Mouse (Mus musculus) kidney, postnatal 14 days (tissue): ENCODE data around the gene Fam166a.
"Not testable (repeated sequence)": the region's sequence is repeated elsewhere in the genome, so short reads cannot be mapped to it uniquely, and the experiment has no call there.

ENCODE experiments used
- DNase-seq: peaks from one replicate; pipeline ENCODE4 v3.0.0; 2022; ENCODE audit warnings: mixed read lengths

Fam166a gene

DNA sequence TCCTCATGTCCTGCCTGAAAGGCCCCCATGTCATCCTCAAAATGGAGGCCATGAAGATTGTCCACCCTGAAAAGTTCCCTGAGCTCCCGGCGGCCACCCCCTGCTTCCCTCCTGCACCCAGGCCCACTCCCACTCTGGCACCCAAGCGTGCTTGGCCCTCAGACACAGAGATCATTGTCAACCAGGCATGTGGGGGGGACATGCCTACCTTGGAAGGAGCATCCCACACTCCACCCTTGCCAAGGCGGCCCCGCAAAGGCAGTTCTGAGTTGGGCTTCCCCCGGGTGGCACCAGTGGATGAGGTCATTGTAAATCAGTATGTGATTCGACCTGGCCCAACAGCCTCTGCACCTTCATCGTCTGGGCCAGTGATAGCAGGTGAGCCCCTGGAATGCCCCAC, 24.8 kb downstream of the Fam166a start:
- DNase-seq, result no peak

DNA sequence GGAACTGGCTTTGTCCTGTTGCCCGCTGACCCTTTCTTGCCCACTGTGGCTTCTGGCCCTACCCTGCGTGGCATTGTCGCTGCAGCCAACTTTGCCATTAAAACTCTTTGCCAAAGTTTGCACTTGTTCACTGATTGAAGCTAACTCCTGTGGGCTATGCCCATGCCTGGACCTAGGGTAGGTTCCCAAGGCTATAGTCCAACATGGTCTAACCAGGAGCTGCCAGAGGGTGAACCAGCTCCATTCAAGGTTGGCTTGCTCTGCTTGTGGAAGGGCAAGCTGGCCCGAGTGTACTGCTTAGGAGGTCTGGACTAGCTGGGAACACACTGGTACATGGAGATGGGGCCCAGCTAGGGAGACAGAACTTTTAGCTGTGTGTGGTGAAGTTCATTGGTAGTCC, 25.6 kb downstream of the Fam166a start:
- no peak for DNase-seq

DNA sequence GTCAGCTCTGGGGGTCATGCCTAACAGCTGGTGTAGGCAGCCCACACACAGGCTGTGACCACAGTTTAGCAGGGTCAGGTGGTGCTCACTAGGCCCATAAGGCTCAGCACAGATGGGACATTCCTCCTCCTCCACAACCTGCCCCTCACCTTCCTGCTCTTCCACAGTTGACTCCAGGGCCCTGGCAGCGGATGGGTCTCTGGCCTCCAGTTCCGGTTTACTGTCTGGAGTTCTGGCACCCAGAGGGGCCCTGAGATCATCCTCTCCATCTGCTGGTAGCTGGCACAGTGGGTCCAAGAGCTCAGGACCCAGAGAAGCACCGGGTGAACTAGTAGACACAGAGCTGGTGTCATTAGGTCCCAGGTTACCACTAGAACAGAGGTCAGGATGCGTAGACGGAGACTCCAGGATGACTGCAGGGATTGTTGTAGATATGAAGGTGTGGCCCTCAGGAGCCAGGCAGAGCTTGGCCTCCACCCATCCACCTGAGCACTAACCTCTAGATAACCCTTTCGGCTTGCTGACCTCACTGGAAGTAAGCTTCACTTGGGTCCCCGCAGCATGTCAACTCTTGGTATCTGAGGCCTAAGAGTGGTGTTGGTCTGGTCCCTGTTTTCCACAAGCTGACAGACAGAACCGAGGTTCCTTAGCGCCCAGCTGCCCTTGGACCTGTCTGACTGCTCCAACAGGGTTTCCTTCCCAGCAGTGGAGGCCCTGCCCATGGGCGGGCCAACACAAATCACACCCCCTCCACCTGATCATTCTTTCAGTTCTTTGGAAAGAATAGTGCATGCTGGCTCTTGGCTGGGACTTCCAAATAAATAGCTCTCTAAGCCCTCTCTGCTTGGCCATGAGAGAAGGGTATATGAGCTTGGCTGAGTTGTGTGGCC, 27.9 kb downstream of the Fam166a start, which contains the start of gene AL732309.1:
Gene AL732309.1 (minus strand): TSS at position 681 of the 890 bp plus-strand sequence.
- no peak for DNase-seq

DNA sequence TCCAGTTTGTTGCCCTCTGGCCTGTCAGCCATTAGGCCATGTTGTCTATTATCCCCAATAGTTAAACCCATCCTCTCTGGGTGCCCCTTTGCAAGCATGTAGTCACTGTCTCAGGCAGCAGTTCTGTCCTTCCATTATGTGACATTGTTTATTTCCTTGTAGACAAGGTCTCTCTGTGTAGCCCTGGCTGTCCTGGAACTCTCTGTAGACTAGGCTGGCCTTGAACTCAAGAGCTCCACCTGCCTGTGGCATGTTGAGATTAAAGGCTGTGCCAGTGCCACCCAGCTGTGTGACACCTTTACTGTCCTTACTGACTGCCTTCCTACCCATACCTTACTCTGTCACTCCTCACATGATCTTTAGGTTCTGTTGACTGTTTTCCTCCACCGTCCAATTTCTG, 33.8 kb downstream of the Fam166a start:
- DNase-seq, result no peak

DNA sequence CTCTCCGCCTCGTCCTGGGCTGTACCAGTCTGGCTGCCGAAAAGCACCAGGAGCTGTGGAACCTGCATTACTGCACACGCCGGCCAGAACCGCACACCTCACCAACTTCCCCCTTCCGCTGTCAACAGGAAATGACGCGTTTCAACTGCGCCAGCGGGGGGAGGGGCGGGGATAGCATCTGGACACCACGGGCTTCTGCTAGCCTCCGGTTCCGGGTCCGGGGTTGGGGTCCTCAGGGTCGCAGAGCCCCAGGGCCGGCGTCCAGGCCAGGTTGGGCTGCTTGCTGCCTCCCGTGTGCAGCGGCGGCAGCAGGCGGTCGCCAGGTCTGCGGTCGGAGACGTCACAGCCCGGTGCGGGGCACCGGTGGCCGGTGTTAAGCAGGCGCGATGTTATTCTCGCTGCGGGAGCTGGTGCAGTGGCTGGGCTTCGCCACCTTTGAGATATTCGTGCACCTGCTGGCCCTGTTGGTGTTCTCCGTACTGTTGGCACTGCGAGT, 36.8 kb downstream of the Fam166a start, which contains the start of gene Tmem203:
Gene Tmem203 (plus strand): TSS at position 156 of the 496 bp plus-strand sequence.
- peak; percentile 90 for DNase-seq

DNA sequence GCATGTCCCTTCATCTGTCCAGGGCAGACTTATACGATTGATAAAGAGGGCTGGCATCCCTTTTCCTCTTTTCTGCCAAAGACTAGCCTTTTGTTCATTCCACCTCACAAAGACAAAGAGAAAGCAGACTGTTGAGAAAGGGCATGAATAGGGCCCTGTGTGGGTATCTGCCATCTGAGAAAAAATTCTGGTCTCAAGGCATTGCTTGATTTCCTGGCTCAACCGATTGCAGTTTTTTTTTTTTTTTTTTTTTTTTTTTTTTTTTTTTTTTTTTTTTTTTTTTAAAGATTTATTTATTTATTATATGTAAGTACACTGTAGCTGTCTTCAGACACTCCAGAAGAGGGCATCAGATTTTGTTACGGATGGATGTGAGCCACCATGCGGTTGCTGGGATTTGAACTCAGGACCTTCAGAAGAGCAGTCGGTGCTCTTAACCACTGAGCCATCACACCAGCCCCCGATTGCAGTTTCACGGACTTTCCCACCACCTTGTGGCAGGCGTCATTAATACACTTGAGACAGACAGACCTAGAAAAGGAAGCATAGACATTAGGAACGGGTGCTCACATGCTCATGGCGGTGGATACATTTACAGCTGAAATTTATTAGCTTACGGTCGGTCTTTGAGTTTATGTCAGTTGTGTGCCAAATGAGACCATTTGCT, 38.0 kb downstream of the Fam166a start:
- DNase-seq, result peak; percentile 70

DNA sequence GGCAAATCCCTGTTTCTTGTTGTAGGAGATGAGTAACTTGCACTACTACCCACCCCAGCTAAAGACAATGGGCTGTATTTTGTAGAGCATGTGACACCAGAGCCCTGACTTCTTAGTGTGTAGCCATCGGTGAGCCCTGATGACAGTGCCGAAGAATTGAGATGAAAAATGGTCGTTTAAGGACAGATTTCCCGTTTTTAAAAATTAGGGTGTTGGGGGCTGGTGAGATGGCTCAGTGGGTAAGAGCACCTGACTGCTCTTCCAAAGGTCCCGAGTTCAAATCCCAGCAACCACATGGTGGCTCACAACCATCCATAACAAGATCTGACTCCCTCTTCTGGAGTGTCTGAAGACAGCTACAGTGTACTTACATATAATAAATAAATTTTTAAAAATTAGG, 38.7 kb downstream of the Fam166a start:
- not testable (repeated sequence) for DNase-seq

DNA sequence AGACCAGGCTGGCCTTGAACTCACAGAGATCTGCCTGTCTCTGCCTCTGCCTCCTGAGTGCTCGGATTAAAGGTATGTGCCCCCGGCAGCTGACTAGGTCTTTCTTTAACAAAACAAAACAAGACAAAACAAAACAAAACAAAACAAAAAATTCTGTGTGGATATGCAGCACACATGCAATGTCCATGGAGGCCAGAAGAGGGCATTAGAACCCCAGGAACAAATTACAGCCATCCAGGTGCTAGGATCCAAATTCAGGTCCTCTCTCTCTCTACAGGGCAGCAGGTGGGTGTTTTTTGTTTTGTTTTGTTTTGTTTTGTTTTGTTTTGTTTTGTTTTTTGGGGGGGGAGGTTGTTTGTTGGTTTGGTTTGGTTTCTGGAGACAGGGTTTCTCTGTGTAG, 40.3 kb downstream of the Fam166a start:
- DNase-seq, result no peak

DNA sequence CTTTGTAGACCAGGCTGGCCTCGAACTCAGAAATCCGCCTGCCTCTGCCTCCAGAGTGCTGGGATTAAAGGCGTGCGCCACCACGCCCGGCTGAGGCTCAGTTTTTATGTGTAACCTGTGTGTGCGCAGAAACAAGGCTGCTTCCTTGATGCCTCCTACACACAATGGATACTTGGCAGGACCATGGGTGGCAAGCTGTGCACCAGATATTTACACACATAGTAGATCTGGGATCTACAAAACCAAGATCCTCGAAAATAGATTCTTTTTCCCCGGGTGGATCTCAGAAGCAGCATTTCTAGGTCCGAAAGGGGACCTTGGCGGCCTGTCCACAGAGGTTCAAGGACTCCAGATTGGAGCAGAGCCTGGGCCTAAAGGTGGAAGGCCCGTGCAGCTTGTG, 43.3 kb downstream of the Fam166a start:
- no peak for DNase-seq

DNA sequence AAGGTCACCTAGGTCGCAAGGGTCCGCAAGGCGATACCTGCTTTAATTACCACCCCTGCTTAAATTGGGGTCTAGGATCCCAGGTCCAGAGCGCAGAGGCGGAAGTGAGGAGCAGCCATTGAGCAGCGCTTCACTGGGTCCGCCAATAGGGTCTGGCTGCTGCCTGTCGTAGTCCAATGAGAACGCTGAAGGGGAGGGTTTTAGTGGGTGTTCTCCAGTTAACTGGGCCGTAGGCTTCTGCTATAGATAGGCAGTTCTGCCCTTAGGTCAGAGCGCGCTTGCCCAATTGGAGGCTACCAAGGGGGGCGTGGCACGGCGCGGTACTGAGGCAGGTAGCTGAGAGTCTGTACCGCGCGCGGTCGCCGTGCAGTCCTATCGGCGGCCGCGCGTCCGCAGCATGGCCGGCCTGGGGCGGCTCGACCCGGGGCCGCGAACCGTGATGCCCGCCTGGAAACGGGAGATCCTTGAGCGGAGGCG, 43.8 kb downstream of the Fam166a start, which contains the start of gene Tprn:
Gene Tprn (plus strand): TSS at position 328 of the 477 bp plus-strand sequence.
- peak; percentile 98 for DNase-seq

DNA sequence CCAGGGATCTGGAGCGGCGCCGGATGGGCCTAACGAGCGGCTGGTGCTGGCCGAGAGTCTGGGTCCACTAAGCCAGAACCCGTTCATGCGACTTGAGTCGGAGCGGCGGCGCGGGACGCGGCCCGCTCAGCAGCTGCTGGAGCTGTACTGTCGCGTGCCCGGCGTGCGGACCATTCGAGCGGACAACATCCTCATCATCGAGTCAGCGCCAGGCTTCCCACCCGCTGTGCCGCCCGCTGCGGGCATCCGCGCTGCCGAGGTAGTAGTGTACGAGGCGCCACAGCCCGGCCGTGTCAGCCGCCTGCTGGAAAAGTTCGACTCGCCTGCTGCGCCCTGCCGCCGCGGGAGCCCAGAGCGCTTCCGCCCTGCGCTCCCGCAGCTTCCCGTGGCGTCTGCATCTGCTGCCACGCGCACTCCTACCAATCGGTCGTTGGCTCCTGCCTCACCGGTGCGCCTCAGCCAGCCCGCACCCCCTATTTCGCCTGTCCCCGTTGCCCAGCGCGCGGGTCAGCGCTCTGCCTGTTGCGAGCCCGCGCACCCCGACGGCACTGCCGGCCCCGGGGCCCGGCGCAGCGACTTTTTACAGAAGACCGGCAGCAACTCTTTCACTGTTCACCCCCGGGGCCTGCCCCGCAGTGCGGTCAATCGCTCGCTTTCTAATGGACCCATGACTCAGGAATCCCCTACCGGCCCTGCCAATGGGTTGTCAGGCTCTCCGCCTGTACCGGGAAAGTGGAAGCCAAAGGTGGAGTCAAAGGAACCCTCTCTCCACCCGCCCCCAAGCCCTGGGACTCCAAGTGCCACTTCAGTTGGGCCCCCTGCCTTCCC, 44.5 kb downstream of the Fam166a start:
- DNase-seq, result no peak

DNA sequence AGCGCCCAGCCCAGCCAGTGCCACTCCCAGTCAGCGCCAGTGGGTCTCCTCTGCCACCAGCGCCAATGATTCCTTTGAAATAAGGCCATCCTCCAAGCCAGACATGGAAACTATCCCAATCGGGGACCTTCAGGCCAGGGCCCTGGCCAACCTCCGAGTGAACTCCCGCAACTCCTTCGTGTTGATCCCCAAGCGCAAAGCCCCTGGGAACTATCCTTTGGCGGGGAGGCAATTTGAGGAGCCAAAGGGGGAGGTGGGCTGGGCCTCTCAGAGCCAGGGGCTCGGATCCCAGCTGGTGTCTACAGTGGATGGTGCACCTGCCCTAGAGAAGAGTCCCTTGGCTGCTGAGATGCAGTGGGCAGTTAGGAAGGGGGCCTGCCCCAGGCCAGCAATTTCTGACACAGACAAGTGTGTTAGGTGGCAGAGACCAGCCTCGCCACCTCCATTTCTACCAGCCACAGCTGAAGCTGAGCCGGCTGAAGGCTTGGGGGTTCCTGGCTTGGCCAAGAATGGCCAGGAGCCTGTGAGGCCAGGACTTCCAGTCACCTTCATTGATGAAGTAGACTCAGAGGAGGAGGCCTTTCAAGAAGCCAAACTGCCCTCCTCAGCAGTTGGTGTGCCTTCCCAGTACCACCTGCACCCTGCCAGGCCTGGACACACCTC, 45.2 kb downstream of the Fam166a start:
- no peak for DNase-seq

DNA sequence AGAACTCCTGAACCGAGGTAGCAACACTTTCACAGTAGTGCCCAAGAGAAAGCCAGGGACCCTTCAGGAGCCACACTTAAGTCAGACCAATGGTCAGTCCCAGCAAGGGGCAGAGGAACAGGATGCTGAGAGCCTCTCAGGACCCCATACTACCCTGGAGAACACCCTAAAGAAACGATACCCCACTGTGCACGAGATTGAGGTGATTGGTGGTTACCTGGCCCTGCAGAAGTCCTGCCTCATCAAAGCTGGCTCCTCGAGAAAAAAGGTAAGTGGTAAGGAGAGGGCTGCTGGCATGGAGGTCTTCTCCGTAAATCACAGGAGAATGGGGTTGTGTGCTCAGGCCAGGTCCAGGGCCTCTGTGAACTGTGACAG, 45.7 kb downstream of the Fam166a start:
- no peak for DNase-seq

DNA sequence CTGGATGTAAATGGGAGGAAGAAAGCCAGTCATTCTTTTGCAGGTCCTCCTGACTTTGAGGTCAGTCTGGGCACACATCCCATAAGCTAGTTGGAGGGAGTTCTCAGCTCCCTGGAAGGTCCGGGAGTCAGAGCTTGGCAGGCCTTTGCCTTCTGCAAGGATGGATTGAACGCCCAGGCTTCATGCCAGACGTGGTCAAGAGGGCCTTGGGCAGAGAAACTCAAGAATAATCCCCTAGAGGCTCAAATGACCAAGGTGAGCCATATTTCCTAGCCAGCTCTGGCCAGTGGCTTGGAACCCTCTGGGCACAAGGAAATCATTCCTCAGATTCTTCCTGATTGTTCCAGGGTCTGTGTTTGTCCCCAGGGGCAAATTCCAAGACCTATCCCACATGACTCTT, 46.3 kb downstream of the Fam166a start:
- DNase-seq, result peak; percentile 81

DNA sequence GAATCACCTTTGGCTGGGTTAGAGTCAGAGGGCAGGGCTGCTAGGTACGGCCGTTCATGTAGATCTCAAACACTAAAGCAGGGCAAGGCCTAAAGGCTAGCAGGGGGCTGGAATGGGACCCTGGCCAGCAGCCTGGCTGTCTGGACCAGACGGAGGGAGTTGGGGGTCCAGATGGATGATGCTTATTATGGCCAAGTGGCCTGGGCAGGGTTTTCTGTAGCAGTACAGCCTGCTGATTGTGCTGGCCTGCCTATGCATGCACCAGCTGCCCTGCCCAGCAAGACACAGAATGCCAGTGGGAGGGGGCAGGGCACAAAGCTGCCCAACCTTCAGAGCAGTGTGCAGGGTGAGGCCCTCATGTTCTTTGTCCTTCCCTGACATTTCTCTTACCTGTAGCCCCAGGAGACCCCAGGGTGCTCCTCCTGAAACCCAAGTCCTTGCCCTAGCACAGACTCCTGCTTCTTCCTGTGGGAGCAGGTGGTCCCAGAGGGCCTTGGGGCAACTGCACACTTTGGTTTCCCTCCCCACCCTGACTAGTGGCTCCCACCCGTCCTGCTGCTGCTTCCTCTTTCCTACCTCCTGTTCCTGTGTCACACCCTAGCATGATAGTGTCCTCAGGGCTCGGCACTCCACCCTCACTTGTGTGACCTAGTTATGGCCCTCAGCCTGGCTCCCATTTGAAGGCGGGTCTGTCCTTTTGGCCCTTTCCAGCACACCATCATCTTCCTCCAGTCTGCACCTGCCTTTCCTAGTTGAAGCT, 47.5 kb downstream of the Fam166a start:
- peak; percentile 56 for DNase-seq

DNA sequence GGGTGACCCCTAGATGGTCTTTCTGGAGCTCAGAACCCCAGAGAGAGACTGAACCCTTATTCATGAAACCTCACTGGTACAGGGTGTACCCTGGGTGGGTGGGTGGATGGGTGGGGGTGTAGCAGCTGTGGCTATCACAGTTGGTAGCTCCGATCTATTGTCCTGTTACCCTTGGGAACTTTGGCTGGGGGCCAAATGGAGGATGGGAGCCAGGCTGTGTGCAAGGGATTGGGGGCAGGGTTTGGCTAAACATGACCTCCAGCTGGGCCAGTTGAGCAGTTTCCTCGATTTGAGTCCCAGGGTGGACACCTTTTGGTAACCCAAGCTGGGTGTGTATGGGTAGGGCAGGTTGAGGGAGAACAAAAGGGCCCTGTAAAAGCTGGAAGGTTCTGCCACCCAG, 48.2 kb downstream of the Fam166a start:
- peak; percentile 77 for DNase-seq

DNA sequence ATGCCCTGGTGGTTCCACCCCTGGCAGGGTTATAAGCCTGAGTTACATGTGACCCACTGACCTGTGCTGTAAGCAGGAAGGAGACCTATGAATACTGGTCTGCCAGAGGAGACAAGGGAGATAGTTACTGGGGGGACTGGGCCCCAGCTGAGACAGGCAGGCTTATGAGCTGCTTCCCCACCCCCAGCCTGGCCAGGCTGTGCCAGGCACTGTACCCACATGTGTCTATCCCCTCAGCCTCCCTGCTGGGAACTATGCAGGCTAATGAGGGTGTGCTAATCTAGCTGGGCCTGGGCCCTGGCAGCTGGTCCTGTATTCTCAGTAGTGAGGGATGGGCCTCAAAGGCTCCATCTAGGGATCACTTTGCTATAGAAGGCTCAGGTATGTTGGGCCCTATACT, 48.7 kb downstream of the Fam166a start:
- DNase-seq, result no peak

DNA sequence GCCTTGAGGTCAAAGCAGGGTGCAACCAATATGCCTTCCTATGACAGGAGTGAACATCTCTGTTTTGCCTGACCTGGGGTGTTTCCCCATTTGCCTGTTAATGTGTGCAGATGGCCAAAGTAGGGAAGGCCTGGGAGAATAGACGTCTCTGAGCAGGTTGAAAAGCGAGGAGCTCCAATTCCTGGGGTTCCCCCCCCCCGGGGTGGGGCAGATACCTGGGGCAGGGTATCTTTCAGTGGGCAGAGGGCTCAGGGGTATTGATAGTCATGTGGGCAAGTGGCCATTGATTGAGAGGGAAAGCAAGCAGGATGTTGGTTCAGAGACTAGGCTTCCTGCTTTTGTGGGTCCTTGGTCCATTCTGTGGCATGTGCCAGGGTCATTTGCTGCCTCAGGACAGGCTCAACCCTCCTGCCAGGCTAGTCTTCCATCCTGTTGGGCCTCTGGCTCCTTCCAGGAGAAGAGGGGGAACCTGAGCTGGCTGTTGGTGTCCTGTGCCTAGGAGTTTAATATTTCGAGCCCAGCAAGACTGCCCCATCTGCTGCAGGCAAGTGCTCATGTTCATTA, 49.3 kb downstream of the Fam166a start:
- DNase-seq, result no peak
